Mouse (Mus musculus): ENCODE measurements around the gene Gpr157.
"Not testable (repeated sequence)": the region's sequence is repeated elsewhere in the genome, so short reads cannot be mapped to it uniquely, and the experiment has no call there.

The Gpr157 gene

DNA sequence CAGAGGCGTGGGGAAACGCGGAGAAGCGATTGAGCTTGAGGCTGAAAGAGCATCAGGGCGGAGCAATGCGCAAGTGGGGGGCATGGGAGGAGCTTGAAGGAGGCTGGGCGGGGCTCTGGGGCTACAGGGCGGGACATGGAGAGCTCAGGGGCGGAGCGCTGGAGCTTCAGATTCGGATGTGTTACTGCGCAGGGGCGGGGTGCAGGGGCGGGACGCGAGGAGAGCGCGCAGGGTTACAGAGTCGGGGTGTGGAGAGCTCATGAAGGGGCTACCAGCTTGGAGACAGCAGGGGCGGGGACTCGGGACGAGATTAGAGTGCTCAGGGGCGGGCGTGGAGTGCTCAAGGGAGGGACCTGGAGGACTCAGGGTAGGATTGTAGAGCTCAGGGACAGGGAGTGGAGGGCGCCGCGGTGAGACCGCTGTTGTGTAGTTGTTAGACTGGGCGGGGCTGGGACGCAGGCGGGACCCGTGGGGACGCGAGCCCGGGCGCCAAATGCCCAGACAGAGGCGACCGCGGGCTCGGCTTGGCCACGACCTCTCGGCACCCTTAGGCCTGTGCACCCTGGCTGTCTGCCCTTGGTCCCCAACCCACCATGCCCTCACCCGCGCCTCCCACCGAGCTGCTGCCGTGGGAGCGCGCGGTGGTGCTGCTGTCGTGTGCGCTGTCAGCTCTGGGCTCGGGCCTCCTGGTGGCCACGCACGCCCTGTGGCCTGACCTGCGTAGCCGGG, at the start of gene Gpr157:
Gene Gpr157 (plus strand): TSS at position 205 of the 729 bp plus-strand sequence.
- peak; percentile 93 for DNase-seq

DNA sequence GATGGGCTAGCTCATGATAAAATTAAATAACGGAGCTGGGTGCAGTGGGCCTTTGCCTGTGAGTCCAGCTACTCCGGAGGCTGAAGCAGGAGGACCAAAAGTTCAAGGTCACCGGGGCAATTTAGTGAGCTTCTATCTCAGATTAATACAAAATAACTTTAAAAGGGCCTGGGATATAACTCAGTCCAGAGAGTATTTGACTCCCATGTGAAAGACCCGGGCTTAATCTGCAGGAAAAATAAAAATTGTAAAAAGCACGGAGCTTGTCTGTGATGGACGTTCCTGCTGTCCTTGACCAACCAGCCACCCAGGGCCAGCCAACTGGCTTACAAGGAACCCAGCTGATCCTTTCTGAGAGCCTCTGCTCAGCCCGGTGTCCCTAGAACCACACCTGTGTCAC, 48.6 kb upstream of the Gpr157 start:
- DNase-seq, result no peak

DNA sequence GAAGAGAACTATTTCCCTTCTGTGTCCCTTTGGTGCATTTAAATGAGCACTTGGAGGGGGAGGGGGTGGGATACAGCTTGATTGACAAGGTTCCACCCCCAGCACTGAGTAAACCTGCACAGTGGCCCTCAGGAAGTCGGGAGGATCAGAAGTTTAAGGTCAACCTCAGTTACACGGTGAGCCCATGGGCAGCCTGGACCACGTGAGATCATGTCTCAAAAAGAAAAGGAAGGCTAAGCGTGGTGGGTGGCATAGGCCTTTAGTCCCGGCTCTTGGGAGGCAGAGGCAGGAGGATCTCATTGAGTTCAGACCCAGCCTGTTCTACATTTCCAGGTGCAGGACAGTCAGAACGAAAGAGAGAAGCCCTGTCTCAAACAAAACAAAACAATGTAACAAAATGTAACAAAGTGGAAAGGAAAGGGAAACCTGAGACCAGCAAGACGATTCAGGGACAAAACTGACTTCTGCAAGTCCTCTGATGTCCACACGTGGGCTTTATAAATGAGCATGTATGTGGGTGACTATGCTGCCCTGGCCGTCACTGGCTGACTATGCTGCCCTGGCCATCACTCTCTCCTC, 47.1 kb upstream of the Gpr157 start:
- DNase-seq, result no peak

DNA sequence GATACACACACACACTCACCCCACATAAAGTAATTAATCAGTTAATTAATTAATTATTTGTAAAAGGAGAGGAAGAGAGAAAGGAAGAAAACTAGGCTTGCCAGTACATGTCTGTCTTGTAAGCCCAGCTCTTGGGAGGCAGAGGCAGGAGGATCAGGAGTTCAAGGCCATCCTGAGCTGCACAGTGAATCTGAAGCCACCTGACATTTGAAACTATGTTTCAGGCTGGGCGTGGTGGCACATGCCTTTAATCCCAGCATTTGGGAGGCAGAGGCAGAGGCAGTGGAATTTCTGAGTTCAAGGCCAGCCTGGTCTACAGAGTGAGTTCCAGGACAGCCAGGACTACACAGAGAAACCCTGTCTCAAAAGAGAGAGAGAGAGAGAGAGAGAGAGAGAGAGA, 46.3 kb upstream of the Gpr157 start:
- DNase-seq, result not testable (repeated sequence)

DNA sequence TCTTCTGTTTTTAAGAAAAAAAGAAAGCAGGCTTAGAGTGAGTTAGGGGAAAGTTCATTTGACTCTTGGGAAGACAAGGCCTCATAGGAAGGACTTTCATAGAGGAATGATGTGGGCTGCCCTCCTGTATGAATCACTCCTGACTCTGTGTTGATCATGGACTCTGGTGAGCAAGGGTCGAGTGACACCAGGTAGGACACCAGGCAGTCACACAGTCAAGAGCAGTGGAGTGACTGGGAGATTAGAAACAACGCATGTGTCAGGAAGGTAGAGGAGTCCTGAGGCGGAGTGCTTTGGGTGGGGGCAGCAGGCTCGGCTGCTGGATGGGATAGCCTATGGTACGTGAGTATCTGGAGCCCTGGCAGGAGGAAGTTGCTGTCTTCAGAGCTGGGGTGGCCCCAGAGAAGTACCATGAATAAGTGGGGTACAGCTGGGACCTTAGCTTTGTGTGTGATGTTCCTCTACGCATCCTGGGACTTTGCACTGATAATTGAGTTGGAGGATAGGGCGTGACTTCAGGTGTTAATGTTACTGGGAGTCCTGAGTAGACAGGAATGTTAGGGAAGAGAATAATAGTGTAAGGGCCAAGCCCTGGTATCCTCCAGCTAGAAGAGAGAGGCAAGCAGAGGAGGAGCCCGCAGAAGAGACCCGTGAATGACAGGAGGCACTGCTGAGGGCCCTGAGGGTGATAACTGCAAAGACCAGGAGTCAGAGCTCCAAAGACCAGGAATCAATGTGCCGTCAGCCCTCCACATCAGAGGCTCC, 45.6 kb upstream of the Gpr157 start:
- no peak for DNase-seq

DNA sequence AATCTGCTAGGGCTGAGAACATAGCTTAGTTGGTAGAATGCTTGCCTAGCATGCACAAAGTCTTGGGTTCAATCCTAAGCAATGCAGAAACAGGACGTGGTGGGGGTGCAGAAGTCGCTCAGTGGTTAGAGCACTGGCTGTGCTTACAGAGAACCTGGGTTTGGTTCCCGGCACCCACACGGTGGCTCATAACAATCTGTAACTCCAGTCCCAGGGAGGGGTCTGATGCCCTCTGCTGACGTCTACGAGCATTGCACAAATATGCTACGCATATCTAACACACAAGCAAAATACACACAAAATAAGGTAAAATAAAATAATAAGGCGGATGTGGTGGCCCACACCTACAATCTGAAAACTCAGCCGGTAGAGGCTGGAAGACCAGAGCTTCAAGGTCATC, 43.6 kb upstream of the Gpr157 start:
- DNase-seq, result no peak

DNA sequence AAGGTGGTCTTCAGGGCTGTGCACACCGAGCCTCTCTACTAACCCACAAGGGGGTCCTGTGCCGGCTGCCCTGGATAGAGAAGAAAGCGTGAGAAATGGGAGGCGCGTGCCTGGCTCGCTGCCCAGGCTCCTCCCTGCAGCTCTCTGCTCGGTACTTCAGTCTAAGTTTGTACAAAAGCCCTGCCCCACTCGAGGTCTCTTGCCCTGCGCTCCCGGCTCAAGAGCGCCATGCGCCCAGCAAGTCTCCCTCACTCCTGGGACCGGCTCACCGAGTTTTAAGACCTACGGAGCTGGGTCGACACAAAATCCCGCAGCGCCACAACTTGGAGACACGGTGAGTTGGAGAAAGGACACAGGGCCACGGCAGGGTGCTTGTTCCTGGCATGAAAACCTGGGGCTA, 39.1 kb upstream of the Gpr157 start:
- no peak for DNase-seq

DNA sequence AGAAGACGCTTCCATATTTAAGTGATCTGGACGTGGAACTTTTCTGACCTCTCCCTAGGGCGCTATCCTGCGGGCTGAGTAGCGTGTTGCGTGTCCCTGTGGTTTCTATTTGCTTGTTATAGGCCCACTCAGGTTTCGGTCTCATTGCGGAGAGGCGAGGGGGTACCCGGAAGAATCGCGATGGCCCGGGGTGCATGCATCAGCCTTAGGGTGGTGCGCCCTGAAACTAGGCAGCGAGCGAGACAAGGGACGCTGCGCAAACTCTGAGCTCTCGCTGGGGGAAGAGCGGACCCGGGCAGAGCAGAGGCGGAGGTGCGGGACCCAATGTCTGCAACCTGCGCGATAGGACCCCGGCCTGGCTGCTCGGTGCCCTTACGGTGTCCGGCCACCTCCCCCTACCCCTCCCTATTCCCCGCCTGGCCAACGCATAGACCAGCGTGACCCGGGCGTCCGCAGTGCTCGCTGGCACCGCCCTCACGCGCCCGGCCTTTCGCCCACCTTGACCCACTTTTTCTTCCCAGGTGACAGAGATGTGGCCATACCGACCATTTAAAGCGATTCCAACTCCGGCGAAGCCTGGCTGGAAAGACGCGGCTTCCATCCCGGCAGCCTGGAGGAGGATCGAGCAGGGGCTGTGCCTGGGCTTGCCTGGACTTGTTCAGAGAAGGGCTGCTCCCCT, 38.5 kb upstream of the Gpr157 start:
- no peak for DNase-seq

DNA sequence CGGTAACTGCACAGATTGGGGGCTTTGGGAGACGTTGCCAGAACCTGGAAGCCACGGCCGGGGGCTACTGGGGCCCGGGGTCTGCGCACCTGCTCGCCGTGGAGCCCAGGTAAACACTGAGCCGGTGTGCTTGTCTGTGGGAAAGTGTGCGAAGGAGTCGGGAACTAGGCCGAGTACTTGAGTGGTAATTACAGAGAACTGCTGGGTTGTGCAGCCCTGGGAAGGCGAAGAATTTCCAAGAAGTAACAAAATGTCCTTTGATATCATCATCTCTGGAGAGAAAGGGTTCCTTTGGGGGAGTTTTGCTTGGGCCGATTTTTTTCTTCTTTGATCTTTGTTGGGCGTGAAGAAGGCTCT, 38.0 kb upstream of the Gpr157 start:
- DNase-seq, result no peak

DNA sequence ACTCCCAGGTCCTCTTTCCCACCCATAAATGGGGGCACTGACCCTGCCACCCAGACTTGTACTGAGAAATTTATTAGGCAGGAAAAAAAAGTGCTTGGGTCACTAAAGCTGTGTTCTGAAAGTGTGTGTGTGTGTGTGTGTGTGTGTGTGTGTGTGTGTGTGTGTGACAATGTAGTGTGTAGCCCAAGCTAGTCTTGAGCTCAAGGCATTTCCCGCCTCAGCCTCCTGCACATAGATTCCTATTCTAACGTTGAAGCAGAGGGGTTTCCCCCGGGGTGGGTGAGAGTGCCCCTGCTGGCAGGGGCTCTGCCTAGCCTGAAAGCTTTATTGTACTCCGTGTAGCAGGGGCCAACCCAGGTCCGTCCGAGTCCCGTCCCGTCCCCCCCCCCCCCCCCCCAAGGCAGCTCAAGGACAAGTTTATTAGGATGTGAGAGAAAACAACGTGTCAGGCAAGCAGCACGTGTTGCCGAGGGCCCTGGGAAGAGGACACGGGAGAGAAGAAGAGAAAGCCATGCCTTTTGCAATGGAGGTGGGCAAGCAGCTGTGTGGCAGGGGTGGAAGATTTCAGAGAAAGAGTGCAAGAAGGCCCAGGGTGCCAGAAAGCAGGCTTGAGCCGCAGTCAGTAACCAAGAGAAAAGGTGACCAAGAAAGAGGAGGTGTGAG, 37.5 kb upstream of the Gpr157 start:
- no peak for DNase-seq

DNA sequence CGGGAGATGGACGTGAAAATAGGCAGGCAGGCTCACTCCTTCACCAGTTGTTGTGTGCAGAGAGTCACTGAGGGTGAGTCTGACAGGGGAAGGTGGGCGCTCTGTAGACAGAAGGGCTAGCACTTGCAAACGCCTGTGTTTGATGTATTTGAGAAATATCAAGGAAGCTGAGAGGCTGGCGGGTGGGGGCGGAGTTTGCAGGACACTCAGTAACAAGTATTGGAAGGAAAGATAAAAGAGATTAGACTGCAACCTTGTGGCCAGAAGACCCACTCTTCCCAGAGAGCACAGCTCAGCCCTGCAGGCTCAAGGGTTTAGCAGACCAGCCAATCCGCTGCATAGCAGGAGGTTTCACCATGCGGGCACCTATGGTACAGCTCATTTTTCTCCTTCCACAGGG, 35.7 kb upstream of the Gpr157 start:
- DNase-seq, result no peak

DNA sequence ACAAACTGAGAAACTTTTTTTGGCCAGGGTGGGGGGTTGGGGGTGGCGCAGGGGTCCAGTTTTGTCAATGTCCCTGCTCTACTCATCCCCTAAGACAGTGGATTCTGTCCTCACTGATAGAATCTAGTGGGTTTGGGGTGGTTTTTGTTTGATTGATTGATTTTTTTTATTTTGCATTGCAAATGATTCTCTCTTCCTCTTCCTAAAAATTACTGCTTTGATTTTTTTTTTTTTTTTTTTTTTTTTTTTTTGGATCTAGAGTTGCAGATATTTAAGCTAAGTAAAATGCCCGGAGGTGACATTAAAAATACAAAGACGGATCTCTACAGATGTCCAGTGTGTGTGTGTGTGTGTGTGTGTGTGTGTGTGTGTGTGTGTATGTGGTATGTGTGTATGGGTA, 34.8 kb upstream of the Gpr157 start:
- DNase-seq, result no peak

DNA sequence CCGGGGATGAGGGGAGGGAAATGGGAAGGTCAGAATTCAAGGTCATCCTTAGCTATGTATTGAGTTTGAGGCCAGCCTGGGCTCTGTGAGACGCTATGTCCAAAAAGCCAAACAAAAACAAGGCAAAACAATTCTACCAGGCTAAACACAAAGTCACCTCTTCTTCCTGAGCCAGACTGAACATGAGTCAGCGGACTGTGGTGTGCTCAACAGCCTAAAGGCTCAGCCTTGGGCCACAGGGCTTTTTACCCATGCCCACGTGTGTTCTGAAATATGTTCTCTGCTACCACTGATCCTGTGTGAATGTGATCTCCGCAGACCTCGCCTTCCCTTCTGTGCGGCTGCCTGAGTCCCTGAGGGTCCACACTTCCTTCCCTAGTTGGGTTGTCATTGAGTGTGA, 31.0 kb upstream of the Gpr157 start:
- DNase-seq, result no peak

DNA sequence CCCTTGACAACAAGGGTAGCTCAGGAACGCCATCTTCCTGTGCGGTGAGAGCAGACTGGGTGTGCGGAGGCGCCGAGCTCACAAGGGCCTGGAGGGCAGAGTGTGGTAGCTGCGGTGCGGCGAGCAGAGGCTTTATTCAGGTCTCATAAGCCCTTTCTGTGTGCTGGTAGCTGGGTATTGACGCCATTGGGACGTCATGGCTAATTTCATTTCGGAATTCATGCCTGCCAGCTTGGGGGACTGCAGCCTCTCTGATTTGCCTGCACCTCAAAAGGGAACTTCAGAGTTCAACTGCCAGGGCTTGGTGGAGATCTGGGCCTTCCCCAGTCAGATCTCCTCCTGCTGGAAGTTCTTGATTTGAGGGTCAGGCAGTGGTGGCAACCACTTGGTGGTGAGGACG, 29.4 kb upstream of the Gpr157 start:
- no peak for DNase-seq

DNA sequence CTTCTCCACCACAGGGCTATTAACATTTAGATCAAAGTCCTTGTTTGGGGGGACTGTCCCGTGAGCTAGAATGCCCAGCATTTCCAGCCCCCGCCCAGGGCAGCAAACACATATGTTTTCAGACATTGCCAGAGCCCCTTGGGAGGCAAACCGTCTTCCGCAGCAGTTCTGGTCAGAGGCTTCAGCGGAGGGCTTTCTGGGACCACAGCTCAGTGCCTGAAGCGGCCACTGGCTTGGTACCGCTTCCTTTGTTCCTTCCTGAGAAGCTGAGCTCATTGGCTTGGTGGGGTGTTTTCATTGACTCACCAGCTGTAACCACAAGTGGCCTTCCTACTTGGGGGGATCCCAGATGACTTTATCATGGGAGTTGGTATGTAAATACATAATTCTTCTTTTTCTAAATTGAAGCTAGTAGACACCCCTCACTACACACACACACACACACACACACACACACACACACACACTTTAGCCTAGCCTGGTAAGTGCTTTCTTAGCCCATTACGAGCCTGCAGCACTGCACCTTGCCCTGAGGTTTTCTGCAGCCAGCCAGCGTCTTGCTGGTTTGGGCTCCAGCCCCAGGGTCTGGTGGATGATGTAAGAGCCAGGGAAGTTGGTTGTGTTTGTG, 27.2 kb upstream of the Gpr157 start:
- no peak for DNase-seq

DNA sequence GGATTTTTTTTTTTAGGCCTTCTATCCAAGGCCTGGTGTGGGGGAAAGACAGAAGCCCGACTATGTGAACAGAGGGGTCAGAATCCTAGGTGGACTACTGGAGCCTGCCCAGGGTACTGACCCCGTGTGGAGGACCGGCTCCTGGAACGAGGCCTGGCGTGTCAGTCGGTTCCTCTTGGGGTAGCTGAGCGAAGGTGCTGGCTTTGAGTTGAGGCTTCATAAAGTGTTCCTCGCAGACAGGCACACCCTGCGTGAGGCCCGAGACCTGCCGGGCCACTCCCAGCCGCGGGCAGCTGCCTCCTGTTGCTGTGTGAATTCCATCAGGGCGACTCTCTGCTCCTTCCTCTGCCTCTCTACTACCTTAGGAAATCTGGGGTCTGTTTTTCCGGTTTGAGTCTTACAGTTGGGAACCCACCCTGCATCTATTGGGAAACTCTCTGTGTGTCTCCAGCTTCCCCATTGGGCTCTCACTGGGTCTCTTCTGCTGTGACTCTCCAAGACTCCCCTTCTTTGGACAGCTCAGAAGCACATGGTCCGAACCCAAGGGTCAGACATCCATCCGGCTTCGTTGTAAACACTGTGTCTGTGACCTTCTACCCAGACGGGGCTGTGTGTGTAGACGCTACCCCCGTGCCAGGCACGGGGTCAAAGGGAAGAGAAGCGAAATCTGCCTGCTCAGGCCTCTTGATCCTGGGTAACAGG, 26.5 kb upstream of the Gpr157 start:
- DNase-seq, result peak; percentile 47

DNA sequence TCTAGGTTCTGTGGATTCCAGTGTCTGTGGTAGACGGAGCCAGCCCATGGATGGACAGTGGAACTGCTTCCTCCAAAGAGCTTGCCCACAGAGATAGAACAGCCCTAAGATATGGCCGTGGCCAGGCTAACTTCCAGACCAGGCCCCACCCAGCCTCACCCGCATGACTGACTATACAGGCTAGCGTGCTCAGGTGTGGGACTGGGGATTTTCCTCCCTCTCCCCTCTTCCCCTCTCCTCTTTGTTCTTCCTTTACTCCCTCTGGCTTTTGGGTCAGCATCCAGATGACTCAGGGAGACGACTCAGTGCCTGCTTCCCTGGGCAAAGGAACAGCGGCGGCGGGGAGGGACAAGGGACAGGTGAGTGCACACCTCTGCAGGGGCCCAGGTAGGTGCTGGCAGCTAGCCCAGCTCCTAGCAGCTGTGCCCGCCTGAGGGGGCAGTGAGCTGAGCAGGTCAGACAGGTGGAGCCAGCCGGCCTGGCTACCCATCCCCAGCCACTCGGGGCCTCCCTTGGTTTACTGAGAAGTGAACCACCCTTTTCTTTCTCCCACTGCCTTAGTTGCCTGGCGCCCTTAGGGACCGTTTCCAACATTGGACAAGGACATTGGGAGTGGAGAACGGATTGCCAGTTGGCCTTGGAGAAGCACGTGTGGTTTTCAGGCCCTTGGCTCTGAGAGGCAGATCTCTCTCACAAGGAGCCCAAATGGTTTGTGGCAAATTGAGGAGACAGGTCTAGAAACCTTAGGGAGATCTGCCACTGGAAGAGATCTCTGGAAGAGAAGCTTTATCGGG, 25.5 kb upstream of the Gpr157 start:
- no peak for DNase-seq

DNA sequence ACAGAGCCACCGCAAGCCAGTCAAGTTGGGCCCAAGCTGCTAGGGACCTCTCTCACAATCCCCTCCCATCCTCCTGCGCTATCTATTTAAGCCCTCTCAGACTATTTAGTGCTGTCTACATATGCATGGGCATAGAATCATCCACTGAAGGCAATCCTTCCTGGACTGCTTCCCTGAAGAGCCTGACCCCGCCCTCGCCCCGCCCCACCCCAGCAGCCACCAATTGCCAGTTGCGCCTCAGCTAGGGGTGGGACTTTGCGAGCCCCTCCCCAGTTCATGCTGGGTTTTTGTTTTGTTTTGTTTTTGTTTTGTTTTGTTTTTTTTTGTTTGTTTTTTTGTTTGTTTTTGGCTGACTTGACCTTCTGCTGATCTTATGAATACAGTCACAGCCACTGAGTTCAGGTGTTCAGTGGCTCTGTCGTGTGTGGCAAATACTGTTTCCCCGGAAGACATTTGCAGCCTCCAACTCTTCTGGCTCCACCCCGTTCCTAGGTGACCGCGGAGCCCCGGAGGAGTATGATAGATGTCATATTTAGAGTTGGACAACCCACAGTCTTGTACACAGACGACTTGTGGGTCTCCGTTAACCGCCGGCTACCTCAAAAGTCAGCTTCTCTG, 20.4 kb upstream of the Gpr157 start:
- no peak for DNase-seq

DNA sequence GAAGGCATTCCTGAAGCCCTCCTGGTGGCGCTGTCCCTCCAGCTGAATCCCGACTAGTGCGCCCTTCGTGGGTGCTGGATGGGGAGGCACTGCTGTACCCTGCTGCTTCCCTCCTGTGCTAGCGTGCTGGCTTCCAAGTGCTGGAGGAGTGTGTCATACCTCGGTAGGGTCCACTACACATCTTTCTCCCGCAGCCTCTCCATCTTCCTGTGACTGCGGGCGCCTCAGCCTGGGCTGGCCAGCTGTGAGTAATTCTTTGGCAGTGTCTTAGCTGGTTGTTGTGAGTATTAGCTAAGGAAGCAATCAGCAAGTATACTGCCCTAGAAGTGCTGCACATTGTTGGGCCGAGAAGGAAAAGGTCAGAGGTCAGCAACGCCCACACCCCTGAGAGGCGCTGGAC, 18.9 kb upstream of the Gpr157 start:
- no peak for DNase-seq

DNA sequence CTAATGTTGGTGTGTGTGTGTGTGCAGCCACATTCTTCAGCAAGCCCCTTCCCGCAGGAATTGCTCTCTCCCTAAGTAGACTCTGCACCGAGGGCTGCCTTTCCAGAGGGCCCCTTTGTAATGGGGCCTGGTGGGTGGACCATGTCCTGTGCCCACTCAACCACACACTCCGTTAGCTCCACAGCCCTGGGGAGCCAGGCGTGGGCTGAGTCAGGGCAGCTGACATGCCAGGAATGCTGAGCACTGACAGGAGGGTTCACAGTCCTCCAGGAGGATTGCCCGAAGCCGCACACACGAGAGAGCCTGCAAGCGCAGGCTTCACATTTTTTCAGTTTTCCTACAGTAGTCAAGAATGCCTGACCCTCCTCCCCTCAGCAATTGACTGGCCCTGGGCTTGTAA, 17.0 kb upstream of the Gpr157 start:
- DNase-seq, result no peak

Measured in layer of hippocampus, adult 9-11 months (tissue).